Mouse (Mus musculus): Measurements from ENCODE around the gene Sult2b1.

DNA sequence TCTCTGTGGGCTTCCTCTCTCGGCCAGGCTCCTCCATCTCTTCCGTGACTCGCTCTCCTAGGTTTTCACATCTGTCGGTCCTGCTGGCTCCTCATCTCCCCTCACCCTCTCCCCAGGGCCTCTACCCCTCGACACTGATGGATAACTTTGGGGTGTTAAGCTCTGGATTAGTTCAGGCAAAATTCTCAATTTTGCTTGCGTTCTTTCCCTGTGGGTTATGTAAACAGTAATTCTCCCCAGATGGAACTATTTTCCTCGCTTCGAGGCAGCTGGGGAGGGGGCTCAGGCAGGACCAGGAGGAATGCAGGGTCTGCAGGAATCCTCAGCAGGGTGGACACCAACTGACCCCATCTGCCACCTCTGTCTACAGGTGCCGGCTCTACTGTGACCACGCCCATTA is 98.7 kb downstream of the Sult2b1 start:
- TF ChIP-seq CTCF (IDR thresholded peaks at IDR 0.05; ENCODE audit: low read depth) (no peak), EP300 (IDR thresholded peaks at IDR 0.05; ENCODE audit: low read depth) (no peak)

Data from heart, postnatal 0 days (tissue).